Mouse (Mus musculus) heart, adult 18-20 months (tissue): ENCODE measurements around the gene Prkaa1. TPM values are rescaled to one million over a fixed set of nuclear protein-coding genes. Genes with fewer than 3 reads are reported as not detected.
A peak's percentile ranks its signal among the peaks of the same experiment; 100 is the strongest.
"Not testable (repeated sequence)": the region's sequence is repeated elsewhere in the genome, so short reads cannot be mapped to it uniquely, and the experiment has no call there.

Experiments used
- DNase-seq, 2 experiments: peaks; one replicate each; pipeline ENCODE4 v3.0.0; 2021 to 2022; ENCODE audit warnings: mixed read lengths in 1 of 2
- total RNA-seq, 2 experiments: library from RNA; stranded (reverse); gene quantifications; 2 replicates each; pipeline ENCODE4 v1.2.3; 2021

Gene Prkaa1
- total RNA-seq, 2 experiments from 2014 or later: 12.5 to 13.9 TPM

DNA sequence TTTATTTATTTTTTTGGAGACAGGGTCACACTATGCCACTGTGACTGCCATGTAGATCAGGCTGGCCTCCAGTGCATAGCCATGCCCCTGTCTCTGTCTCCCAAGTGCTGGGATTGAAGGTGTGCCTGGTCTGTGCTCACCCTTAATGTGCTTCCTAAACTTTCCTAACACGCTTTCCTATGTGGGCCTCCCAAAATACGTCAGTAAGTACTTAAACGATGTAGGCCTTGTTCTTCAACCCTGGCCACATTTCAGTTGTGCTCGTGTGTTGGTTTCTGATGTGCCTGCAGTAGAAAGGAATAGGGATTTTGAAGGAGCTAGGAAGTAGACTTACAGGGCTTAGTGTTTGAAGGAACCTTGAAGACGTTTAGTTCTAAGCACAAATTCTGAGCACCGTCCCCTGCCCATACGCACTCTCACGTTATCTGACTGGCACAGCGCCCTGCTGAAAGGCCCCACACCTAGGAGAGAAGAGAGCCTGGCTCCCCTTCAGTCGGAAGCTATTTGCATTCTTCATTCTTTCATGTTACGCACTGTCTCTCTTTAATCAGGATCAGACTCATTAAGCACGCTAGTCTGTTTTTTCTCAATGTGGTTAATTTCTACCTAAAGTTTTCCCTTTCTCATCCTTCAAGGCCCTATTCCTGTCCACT lies 21.6 kb downstream of the Prkaa1 start:
- no peak for DNase-seq

DNA sequence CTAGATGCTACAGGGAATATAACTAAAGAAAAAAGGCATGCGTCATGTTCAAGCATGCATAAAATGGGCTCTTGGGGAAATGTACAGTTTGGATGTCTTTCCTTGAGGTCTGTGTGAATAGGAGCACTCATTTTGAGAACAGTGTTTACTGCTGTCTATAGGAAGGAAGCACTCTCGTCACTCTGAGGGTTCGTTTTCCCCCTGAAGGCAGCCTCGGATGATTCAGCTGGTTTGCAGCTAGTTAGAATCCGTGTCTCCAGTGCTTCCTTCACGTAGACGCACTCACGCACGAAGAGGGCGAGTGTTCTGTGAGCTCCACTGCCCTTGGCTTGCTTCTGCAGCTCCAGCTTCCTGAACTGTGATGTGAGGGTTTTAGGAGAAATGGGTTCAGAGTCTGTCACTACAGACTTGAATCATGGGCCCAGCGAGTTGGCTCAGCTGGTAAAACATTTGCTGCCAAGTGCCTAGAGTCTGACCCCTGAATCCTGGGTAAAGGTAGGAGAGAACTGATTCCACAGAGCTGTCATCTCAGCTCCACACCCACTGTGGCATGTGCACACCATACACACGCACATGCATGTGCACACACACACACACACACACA lies 29.7 kb downstream of the Prkaa1 start:
- DNase-seq: no peak

DNA sequence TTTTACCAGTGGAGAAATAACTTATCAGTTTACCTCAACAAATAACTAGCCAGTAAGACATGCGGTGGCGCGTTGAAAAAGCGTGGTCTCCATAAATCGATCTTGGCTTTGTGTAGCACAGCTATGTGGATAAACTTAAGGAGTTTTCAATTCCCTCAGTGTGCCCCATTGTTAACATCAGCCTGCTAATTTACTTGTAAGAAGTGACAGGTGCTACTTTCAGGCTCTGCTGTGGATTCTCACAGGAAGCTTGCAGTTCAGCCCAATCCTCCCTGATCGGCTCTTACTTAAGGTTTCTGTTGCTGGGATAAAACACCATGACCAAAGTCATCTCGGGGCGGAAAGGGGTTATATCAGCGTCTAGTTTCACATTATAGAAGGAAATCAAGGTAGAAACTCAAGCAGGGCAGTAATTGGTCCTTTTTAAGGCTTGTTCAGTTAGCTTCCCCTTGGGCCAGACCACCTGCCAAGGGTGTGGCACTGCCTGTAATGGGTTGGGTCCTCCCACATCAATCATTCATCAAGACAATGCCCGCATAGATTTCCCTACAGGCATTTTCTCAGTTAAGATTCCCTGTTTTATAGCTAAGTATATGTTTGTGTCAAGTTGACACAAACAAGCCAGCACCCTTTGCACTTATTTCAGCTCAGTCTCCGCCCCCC lies 41.1 kb downstream of the Prkaa1 start:
- DNase-seq: peak; percentile 2 to 29

DNA sequence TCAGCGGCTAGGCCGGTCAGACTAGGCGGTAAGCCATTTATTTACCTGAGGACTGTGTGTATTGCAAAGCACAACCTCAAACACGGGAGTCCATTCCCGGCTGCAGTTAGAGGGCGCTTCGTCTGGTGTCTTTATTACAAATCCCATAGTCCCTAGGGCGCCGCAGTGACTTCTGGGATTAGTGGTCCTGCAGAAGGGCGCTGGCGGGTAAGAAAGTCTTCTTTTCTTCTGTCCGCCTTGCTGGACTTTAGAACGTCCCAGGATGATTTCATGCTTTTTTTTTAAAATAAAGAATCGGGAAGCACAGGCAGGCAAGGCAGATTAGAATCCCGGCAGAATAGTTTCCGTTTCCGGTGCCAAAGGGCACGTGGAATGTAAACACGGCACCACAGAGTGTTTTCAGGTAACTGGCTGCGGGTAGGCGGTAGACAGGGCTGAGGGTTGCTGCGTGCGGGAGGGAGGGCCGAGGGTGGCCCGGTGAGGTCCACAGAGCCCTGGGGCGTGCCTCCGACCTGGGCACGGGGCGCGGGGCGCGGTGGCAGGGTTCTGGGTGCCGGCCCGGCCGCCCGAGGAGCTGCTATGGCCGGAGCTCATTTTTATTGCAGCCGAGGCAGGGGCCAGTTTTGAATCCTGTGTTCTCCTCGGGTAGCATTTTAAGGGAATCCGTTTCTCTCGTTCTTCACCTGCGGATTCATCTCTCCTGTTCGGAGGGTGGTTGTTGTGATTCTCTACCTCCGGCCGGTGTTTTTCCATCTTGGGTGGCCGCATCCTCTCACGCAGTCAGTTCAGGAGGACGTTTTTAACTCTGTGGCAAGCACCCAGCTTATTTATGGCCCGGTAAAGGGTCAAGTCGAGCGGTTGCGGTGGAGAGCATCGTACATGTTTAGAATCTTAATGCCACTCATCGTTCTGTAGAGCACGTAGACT lies 42.0 kb downstream of the Prkaa1 start, which contains the start of gene Ttc33:
Gene Ttc33 (plus strand): TSS at position 160 of the 927 bp plus-strand sequence.
- peak; percentile 87 to 92 for DNase-seq

DNA sequence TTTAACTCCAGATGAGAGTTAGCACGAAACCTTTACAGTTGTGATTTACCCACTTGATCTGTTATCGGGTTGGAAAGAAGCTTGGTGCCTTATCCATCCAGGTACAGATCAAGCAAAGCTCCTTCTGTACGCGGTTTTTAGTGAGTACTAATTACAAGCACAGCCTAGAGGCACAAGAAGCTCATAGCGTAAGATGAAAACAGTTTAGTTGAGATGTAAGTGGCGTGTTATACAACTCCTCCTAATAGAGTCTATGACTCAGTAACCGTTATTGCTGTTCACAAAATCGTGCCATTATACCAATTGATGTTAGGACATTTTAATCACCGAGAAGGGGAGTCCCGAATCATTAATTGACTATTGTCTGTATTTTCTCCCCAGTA lies 42.6 kb downstream of the Prkaa1 start:
- no peak for DNase-seq

DNA sequence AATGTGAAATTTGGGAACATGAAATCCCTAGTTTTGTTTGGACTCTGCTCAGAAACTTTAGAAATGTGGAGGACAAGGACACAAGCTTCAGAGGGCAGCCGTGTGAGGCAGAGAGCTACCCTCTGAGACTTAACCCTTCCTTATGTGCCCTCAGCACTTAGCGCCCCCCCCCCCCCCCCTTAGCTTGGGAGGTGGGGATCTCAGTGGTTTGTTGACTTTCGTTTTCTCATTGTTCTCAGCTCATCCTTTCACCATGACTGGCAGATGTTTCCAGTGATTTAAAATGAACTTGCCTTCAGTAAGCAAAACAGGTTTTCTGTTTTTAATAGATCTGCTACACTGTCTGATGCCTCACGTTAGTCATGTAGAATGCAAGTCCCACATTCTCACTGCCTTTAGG lies 43.5 kb downstream of the Prkaa1 start:
- DNase-seq: no peak

DNA sequence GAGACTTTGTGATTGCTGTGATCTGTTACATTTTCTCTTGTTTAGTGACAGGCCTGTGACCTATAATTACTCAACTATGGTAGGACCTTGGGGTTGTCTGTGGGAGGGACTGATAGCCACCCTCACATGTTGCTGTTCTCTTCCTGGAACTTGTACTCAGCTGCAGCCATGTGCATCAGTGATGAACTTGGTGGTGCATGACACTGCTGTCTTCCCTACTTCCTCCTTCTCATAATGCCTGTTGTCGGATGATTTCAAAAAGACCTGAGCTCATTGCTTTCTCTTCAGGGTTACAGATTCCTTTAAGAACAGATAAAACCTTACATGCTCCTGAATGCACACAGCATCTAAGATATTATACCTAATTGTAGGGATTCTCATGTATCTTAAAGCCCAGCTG lies 44.4 kb downstream of the Prkaa1 start:
- DNase-seq: no peak

DNA sequence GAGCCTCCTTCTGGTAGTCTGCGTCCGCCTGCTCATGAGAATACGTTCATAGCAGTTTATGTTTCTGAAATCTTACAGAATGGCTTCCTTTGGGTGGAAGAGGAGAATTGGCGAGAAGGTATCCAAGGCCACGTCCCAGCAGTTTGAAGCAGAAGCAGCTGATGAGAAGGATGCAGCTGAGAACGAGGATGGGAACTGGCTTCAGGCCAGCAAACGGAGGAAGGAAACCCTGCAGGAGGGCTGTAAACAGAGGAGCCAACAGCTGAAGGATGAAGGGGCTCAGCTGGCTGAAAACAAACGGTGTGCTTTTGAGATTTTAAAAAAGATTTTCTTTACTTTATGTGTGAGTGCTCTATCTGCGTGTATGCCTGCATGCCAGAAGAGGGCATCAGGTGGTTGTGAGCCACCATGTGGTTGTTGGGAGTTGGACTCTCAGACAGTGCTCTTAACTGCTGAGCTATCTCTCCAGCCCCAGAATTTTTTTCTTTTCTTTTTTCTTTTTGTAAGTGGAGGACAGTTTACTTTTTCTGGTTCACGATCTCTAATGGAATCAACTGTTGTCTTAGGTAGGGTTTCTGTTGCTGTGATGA lies 45.9 kb downstream of the Prkaa1 start:
- DNase-seq: peak; percentile 24 to 41

DNA sequence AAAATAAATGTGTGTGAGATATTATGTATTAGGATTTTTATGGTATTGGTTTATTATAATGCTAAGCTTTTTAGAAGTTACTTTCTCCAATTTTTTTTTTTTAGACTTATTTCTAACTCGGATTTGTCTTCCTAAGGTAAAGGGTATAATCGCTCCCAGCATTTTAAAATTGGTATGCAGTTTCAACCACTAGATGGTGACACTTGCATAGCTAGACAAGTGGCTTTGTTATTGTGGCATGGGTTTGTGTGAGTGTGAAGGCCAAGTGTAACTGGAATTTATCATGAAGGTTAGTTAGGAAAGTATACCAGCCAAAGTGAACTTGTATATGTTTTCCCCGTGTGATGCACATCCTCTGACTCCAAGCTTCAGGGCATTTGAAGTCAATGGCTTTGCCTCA lies 50.2 kb downstream of the Prkaa1 start:
- DNase-seq: peak; percentile 17 to 42

DNA sequence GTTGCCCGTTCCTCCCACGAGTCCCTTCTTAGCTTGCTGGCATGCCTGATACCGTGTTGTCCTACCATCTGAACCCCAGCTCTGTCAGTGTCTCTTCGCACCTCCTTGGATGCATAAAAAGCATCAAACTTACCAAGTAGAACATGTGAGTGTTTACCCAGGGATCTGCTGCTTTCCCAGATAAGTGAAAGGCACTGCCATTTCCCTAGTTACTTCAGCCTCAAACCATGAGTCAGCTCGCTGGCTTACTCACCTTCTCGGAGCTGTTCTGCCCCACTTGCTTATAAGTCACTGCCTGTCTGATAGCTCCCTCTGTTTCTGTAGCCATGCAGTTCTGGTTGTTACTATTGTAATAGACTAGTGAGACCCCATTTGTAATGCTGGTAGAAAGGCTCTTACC lies 50.8 kb downstream of the Prkaa1 start:
- no peak for DNase-seq

DNA sequence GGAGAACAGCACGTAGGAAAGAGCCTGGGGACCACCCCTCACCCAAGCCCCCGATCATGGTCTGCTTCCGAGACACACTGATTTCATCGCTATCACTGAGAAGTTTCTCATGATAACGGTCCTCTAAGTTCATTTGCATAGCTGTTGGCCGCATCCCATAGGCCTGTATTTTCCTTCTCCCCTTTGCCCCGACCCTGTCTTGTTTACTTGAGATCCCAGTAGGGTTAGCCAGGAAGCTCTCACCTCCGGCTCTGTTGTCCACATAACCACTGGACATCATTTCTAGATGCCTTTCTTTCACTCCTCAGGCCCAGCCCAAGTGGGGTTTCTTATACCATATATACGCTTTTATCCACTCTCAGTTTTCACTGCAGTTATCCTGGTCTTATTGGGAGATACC lies 51.3 kb downstream of the Prkaa1 start:
- peak in 1 of 2 experiments; percentile 16 for DNase-seq

DNA sequence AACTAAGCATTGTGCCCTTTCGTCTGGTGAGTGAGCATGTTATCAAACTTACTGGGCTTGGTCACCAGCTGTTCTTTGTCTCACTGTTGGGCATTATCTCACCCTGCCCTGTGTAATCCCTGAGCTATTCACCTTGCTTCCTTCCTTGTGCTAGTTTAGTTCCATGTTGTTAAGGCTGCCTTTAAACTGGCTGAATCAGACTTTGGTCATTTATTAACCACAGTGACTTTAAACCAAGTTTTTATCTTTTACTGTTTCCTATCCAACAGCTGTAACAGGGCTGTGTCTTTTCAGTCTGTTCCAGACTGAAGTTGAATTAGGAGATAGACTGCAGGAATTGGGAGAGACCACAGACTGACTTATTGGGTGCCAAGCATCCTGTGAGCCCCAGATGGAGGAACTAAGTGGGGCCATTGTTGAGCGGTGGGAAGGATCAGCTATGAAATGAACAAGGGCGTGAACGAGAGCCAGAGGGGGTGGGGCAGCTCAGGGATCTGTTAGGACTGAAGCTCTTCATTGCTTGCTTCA lies 52.4 kb downstream of the Prkaa1 start:
- DNase-seq: peak; percentile 26 to 56

DNA sequence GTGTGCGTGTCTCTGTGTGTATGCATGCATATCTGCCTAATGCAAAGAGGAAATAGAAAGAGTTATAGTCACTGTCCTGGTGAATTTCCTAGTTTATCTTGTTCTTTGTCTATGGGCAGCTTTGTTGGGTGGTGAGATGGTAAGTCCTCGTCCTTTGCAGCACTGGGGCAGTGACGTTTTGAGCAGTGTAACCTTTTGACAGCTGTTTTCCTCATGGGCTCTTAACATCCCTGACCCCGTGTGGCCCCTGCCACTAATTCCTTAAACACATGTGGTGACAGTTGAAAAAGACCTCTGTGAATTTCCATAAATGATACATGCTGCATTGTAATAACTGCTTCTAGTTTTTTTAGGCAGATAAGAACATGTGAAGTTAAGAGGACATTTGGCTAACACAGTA lies 53.0 kb downstream of the Prkaa1 start:
- peak in 1 of 2 experiments; percentile 14 for DNase-seq

DNA sequence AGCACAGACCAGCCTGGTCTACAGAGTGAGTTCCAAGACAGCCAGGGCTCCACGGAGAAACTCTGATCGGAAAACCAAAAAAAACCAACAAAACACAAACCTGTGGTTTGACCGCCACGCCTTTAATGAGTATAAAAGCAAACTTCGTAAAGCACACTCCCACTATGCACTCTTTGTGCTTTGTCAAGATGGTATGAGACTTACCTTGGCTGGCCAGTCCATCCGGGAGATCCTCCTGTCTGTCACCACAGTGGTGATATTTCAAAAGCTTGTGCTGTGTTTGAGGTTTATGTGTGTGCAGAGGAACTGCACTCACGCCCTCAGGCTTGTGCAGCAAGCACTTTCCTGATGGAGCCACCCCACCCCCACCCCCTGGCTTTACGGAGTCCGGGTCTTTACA lies 61.6 kb downstream of the Prkaa1 start:
- DNase-seq: no peak

DNA sequence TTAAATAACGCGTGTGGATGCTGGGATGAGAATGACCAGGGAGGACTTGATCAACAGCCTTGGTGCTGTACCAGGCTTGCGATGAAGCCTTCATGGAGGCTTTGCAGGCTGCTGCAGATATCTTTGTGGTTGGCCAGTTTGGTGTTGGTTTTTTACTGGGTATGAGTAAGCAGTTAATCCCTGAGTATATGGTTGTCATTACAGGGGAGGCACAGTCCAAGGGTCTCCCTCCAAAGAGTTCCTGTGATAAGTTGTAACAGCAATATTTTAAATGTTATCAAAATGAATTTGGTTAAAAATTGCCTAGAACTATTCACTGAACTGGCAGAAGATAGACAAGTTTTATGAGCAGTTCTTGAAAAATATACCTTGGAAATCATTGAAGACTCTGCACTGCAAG lies 65.5 kb downstream of the Prkaa1 start:
- no peak for DNase-seq

DNA sequence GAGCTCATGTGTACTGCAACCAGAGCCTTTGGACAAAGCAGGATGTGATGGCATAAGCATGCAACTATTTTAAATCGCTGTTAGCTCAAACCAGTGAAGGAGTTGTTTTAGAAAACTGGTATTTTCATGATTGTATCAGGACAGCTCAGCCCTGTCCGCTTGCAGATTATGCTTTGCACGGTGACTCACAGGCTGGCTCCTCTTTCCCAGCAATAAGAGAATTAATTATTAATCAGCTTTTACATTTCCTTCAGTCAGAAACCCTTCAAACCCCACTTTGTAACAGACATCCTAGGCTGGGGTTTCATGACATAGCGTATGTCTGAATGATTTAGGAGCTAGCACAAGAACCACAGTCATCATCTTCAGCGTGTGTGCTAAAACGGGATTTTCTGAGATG lies 76.8 kb downstream of the Prkaa1 start:
- DNase-seq: no peak

DNA sequence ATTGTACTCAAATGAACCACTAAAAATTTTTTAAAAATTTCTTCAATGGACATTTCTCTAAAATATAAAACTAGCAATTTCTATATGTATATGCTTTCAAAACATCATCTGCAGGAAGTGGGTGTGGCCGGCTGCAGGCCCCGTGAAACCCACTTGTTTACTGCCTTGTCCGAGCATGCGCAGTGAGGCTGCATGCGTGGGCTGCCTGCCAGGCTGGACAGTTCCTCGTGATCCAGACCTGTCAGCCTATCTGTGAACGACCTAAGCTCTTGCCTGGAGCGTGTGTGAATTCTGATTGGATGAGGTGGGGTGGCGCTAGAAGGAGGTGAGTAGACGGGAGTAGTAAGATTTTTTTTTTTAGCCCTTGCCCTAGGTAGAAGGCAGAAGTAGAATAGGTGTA lies 87.1 kb downstream of the Prkaa1 start:
- DNase-seq: not testable (repeated sequence)
